Mouse (Mus musculus): ENCODE results near the gene Gpha2. TPM values are rescaled to one million over a fixed set of nuclear protein-coding genes. Genes with fewer than 3 reads are reported as not detected.

Gpha2 gene
- polyA plus RNA-seq, 1 experiment: 0.74 TPM

- no peak overlapping the region for H3K27ac ChIP-seq (ENCODE audit: insufficient read depth, low read depth, low read length)
- WGBS: 84% methylated on average over 4 of the region's 4 CpGs
- H3K4me1 ChIP-seq (ENCODE audit: control insufficient read depth, insufficient read depth, insufficient read length, low read length): no peaks in the 10 kb centered on the region
- TF ChIP-seq POLR2A (IDR thresholded peaks at IDR 0.05; ENCODE audit: low read depth, low read length) (no peak), CTCF (IDR thresholded peaks at IDR 0.05; ENCODE audit: extremely low read depth, insufficient read length, insufficient replicate concordance, low read depth, low read length) (no peak)
- no peaks in the 10 kb centered on the region for H3K27me3 ChIP-seq (ENCODE audit: control insufficient read depth, insufficient read depth, low read length)
- H3K36me3 ChIP-seq (ENCODE audit: control insufficient read depth, insufficient read depth, low read length): peaks cover 85% of the 10 kb centered on the region
- H3K4me3 ChIP-seq (ENCODE audit: low read depth, low read length): no peak overlapping the region
These were observed 26.8 kb downstream of the Gpha2 start for GRCm38 (mm10) chr19:6253021-6253420.

- peaks cover 66% of the 10 kb centered on the region for H3K36me3 ChIP-seq (ENCODE audit: control insufficient read depth, insufficient read depth, low read length)
- TF ChIP-seq POLR2A (IDR thresholded peaks at IDR 0.05; ENCODE audit: low read depth, low read length) (no peak), CTCF (IDR thresholded peaks at IDR 0.05; ENCODE audit: extremely low read depth, insufficient read length, insufficient replicate concordance, low read depth, low read length) (peak; percentile 72; the same call in 1 of the 2 replicates)
- WGBS: 62% methylated on average over 2 of the region's 2 CpGs
These were observed 34.2 kb downstream of the Gpha2 start for GRCm38 (mm10) chr19:6260428-6260827.

GRCm38 (mm10) chr19:6260946-6261345 lies 34.8 kb downstream of the Gpha2 start:
- Histone ChIP-seq H3K36me3 (ENCODE audit: control insufficient read depth, insufficient read depth, low read length) (peaks cover 65% of the 10 kb centered on the region), H3K27me3 (ENCODE audit: control insufficient read depth, insufficient read depth, low read length) (no peaks in the 10 kb centered on the region), H3K4me3 (ENCODE audit: low read depth, low read length) (no peak overlapping the region), H3K4me1 (ENCODE audit: control insufficient read depth, insufficient read depth, insufficient read length, low read length) (peaks cover 5% of the 10 kb centered on the region; the same call in 1 of the 2 replicates), H3K27ac (ENCODE audit: insufficient read depth, low read depth, low read length) (no peak overlapping the region)
- 84% methylated on average over 4 of the region's 4 CpGs for WGBS
- TF ChIP-seq CTCF (IDR thresholded peaks at IDR 0.05; ENCODE audit: extremely low read depth, insufficient read length, insufficient replicate concordance, low read depth, low read length) (peak; percentile 47; the same call in 1 of the 2 replicates), POLR2A (IDR thresholded peaks at IDR 0.05; ENCODE audit: low read depth, low read length) (no peak)

More at GRCm38 (mm10) chr19:6260428-6260827, 34.2 kb downstream of the Gpha2 start:
- Histone ChIP-seq H3K27ac (ENCODE audit: insufficient read depth, low read depth, low read length) (no peak overlapping the region), H3K4me1 (ENCODE audit: control insufficient read depth, insufficient read depth, insufficient read length, low read length) (peaks cover 5% of the 10 kb centered on the region; the same call in 1 of the 2 replicates), H3K27me3 (ENCODE audit: control insufficient read depth, insufficient read depth, low read length) (no peaks in the 10 kb centered on the region), H3K4me3 (ENCODE audit: low read depth, low read length) (no peak overlapping the region)

GRCm38 (mm10) chr19:6261379-6261778 lies 35.2 kb downstream of the Gpha2 start:
- no peaks in the 10 kb centered on the region for H3K27me3 ChIP-seq (ENCODE audit: control insufficient read depth, insufficient read depth, low read length)
- peaks cover 5% of the 10 kb centered on the region; the same call in 1 of the 2 replicates for H3K4me1 ChIP-seq (ENCODE audit: control insufficient read depth, insufficient read depth, insufficient read length, low read length)
- H3K36me3 ChIP-seq (ENCODE audit: control insufficient read depth, insufficient read depth, low read length): peaks cover 61% of the 10 kb centered on the region
- TF ChIP-seq CTCF (IDR thresholded peaks at IDR 0.05; ENCODE audit: extremely low read depth, insufficient read length, insufficient replicate concordance, low read depth, low read length): no peak
- TF ChIP-seq POLR2A (IDR thresholded peaks at IDR 0.05; ENCODE audit: low read depth, low read length): no peak
- no peak overlapping the region for H3K27ac ChIP-seq (ENCODE audit: insufficient read depth, low read depth, low read length)
- 92% methylated on average over 14 of the region's 14 CpGs for WGBS
- no peak overlapping the region for H3K4me3 ChIP-seq (ENCODE audit: low read depth, low read length)

- 39% methylated on average over 7 of the region's 7 CpGs for WGBS
- Histone ChIP-seq H3K4me1 (ENCODE audit: control insufficient read depth, insufficient read depth, insufficient read length, low read length) (peaks cover 5% of the 10 kb centered on the region; the same call in 1 of the 2 replicates), H3K36me3 (ENCODE audit: control insufficient read depth, insufficient read depth, low read length) (peaks cover 52% of the 10 kb centered on the region), H3K4me3 (ENCODE audit: low read depth, low read length) (peak overlapping the region; percentile 43), H3K27ac (ENCODE audit: insufficient read depth, low read depth, low read length) (peak overlapping the region; percentile 97), H3K27me3 (ENCODE audit: control insufficient read depth, insufficient read depth, low read length) (no peaks in the 10 kb centered on the region)
- peak; percentile 89 for TF ChIP-seq CTCF (IDR thresholded peaks at IDR 0.05; ENCODE audit: extremely low read depth, insufficient read length, insufficient replicate concordance, low read depth, low read length)
- 0 out of 2 replicates have a peak, but pooled peaks have one; percentile 13 for TF ChIP-seq POLR2A (IDR thresholded peaks at IDR 0.05; ENCODE audit: low read depth, low read length)
These were observed 36.0 kb downstream of the Gpha2 start for GRCm38 (mm10) chr19:6262222-6262621.

- WGBS: 29% methylated on average over 8 of the region's 8 CpGs
- peaks cover 5% of the 10 kb centered on the region; the same call in 1 of the 2 replicates for H3K4me1 ChIP-seq (ENCODE audit: control insufficient read depth, insufficient read depth, insufficient read length, low read length)
- H3K4me3 ChIP-seq (ENCODE audit: low read depth, low read length): peak overlapping the region; percentile 93
- peaks cover 45% of the 10 kb centered on the region for H3K36me3 ChIP-seq (ENCODE audit: control insufficient read depth, insufficient read depth, low read length)
- H3K27me3 ChIP-seq (ENCODE audit: control insufficient read depth, insufficient read depth, low read length): no peaks in the 10 kb centered on the region
- H3K27ac ChIP-seq (ENCODE audit: insufficient read depth, low read depth, low read length): peak overlapping the region; percentile 99
- TF ChIP-seq CTCF (IDR thresholded peaks at IDR 0.05; ENCODE audit: extremely low read depth, insufficient read length, insufficient replicate concordance, low read depth, low read length) (no peak), POLR2A (IDR thresholded peaks at IDR 0.05; ENCODE audit: low read depth, low read length) (peak; percentile 97)
These were observed 36.8 kb downstream of the Gpha2 start for GRCm38 (mm10) chr19:6262839-6263433.

GRCm38 (mm10) chr19:6264200-6264599 lies 38.0 kb downstream of the Gpha2 start:
- Histone ChIP-seq H3K27ac (ENCODE audit: insufficient read depth, low read depth, low read length) (peak overlapping the region; percentile 99), H3K4me3 (ENCODE audit: low read depth, low read length) (peak overlapping the region; percentile 93), H3K4me1 (ENCODE audit: control insufficient read depth, insufficient read depth, insufficient read length, low read length) (peaks cover 5% of the 10 kb centered on the region; the same call in 1 of the 2 replicates), H3K27me3 (ENCODE audit: control insufficient read depth, insufficient read depth, low read length) (no peaks in the 10 kb centered on the region), H3K36me3 (ENCODE audit: control insufficient read depth, insufficient read depth, low read length) (peaks cover 35% of the 10 kb centered on the region)
- TF ChIP-seq CTCF (IDR thresholded peaks at IDR 0.05; ENCODE audit: extremely low read depth, insufficient read length, insufficient replicate concordance, low read depth, low read length) (no peak), POLR2A (IDR thresholded peaks at IDR 0.05; ENCODE audit: low read depth, low read length) (peak; percentile 94)
- WGBS: 11% methylated on average over 9 of the region's 9 CpGs

Data from small intestine, adult 2 months (tissue).